Mouse (Mus musculus) brain, embryonic 14.5 days (tissue): ENCODE measurements around the gene Strn3. TPM values are rescaled to one million over a fixed set of nuclear protein-coding genes. Genes with fewer than 3 reads are reported as not detected.

Experiments used
- DNase-seq: peaks from one replicate; pipeline ENCODE4 v3.0.0-alpha.2; 2011; ENCODE audit warnings: low read depth
- CTCF ChIP-seq: fragments of 200-500 bp; IDR thresholded peaks from 2 replicates; pipeline ENCODE4 v1.5.1; 2012; ENCODE audit warnings: inconsistent platforms, mild to moderate bottlenecking, moderate library complexity, borderline replicate concordance; ENCODE audit not compliant: insufficient read depth, insufficient read length; ENCODE audit errors: extremely low read depth
- POLR2A ChIP-seq: fragments of 200-500 bp; IDR thresholded peaks from 2 replicates; pipeline ENCODE4 v1.6.1; 2012; ENCODE audit warnings: mild to moderate bottlenecking, inconsistent platforms, borderline replicate concordance; ENCODE audit not compliant: poor library complexity, insufficient read depth, insufficient read length, severe bottlenecking; ENCODE audit errors: extremely low read depth
- polyA plus RNA-seq: library from polyadenylated mRNA; depleted of rRNA; stranded (reverse); fragments of >200 nt; gene quantifications from 2 replicates; pipeline ENCODE4 v1.2.3, GENCODE M21; 2012

Strn3 gene
- polyA plus RNA-seq, 1 experiment = 62.4 TPM

GRCm38 (mm10) chr12:51641871-51642270 lies 49.8 kb downstream of the Strn3 start:
- TF ChIP-seq CTCF (no peak), POLR2A (no peak)
- no peak for DNase-seq

GRCm38 (mm10) chr12:51636689-51637470 lies 54.8 kb downstream of the Strn3 start:
- no peak for TF ChIP-seq CTCF
- no peak for TF ChIP-seq POLR2A
- DNase-seq = no peak

GRCm38 (mm10) chr12:51636260-51636659 lies 55.4 kb downstream of the Strn3 start:
- TF ChIP-seq CTCF (no peak), POLR2A (no peak)
- DNase-seq = no peak

GRCm38 (mm10) chr12:51633481-51633880 lies 58.2 kb downstream of the Strn3 start:
- DNase-seq = no peak
- no peak for TF ChIP-seq POLR2A

GRCm38 (mm10) chr12:51623366-51623694 lies 68.4 kb downstream of the Strn3 start:
- DNase-seq = no peak
- TF ChIP-seq POLR2A = no peak
- no peak for TF ChIP-seq CTCF

- DNase-seq = peak; percentile 86
- TF ChIP-seq POLR2A = no peak
- TF ChIP-seq CTCF = peak; percentile 37; the same call in 1 of the 2 replicates
These were observed 68.9 kb downstream of the Strn3 start for GRCm38 (mm10) chr12:51622670-51623365.

GRCm38 (mm10) chr12:51621161-51621560 lies 70.5 kb downstream of the Strn3 start:
- DNase-seq = no peak
- TF ChIP-seq CTCF (no peak), POLR2A (no peak)

- DNase-seq = no peak
- TF ChIP-seq CTCF (no peak), POLR2A (no peak)
These were observed 71.1 kb downstream of the Strn3 start for GRCm38 (mm10) chr12:51620572-51620971.

- no peak for DNase-seq
- TF ChIP-seq CTCF = no peak
- no peak for TF ChIP-seq POLR2A
These were observed 79.3 kb downstream of the Strn3 start for GRCm38 (mm10) chr12:51612361-51612760.

GRCm38 (mm10) chr12:51606138-51606537 lies 85.6 kb downstream of the Strn3 start:
- no peak for TF ChIP-seq POLR2A
- no peak for TF ChIP-seq CTCF
- no peak for DNase-seq

GRCm38 (mm10) chr12:51603306-51603705 lies 88.4 kb downstream of the Strn3 start:
- TF ChIP-seq POLR2A (no peak), CTCF (no peak)
- no peak for DNase-seq

GRCm38 (mm10) chr12:51594030-51594470 lies 97.6 kb downstream of the Strn3 start:
- TF ChIP-seq POLR2A = no peak
- TF ChIP-seq CTCF = no peak
- DNase-seq = no peak
